Mouse (Mus musculus): Measurements from ENCODE around the gene Gm13272.
"Not testable (repeated sequence)": the region's sequence is repeated elsewhere in the genome, so short reads cannot be mapped to it uniquely, and the experiment has no call there.

GRCm38 (mm10) chr4:88802954-88803353 lies 23.3 kb downstream of the Gm13272 start, which contains the start of gene Gm13287:
- TF ChIP-seq CTCF, EP300 (IDR thresholded peaks at IDR 0.05; ENCODE audit: low read depth): not testable (repeated sequence)
